In genomic region chr15:82783800-82784199, GRCm38 (mm10) we compare ENCODE assay signal across 29 mouse cellular contexts. TPM values are rescaled to one million over a fixed set of nuclear protein-coding genes. Genes with fewer than 3 reads are reported as not detected.
DNase-seq lines count a peak whose midpoint lies in the region; ATAC-seq and TF ChIP-seq lines count a peak whose summit lies in the region.
"Had no signal": no experiment of that assay in that cellular context is flagged by ENCODE, and none has a peak within 500 bp of the region (broad histone marks: within the 10 kb centered on the region; RNA-seq: fewer than 3 reads in every experiment).

No protein-coding gene starts in this region.

- no peaks in the 10 kb centered on the region for H3K9me3 ChIP-seq in kidney, postnatal 0 days (replicated peaks; ENCODE audit: low read length)
- no peaks in the 10 kb centered on the region for H3K9me3 ChIP-seq in lung, embryonic 14.5 days (ENCODE audit: low read depth, low read length)
- no peaks in the 10 kb centered on the region for H3K9me3 ChIP-seq in lung, embryonic 16.5 days (ENCODE audit: control insufficient read depth, low read length)
- H3K9me3 ChIP-seq: embryonic facial prominence, embryonic 10.5 days; embryonic facial prominence, embryonic 12.5 days; forebrain, embryonic 13.5 days; G1E had no signal

- H3K79me2 ChIP-seq in heart, adult 2 months (replicated peaks; ENCODE audit: control insufficient read depth, insufficient read depth, low read length) = no peaks in the 10 kb centered on the region

- no peaks in the 10 kb centered on the region for H3K36me3 ChIP-seq in heart, adult 2 months (ENCODE audit: control insufficient read depth, insufficient read depth, low read length)
- H3K36me3 ChIP-seq in kidney, postnatal 0 days (ENCODE audit: insufficient read depth, low read length) = no peaks in the 10 kb centered on the region
- no peaks in the 10 kb centered on the region for H3K36me3 ChIP-seq in lung, embryonic 14.5 days (ENCODE audit: insufficient read depth)
- H3K36me3 ChIP-seq in lung, embryonic 16.5 days (ENCODE audit: control insufficient read depth, insufficient read depth, low read length) = no peaks in the 10 kb centered on the region
- H3K36me3 ChIP-seq: embryonic facial prominence, embryonic 10.5 days; embryonic facial prominence, embryonic 12.5 days; G1E had no signal

- no peaks in the 10 kb centered on the region for H3K4me1 ChIP-seq in heart, adult 2 months (ENCODE audit: control insufficient read depth, insufficient read depth, low read length)
- H3K4me1 ChIP-seq in kidney, postnatal 0 days (replicated peaks; ENCODE audit: insufficient read depth, low read length) = no peaks in the 10 kb centered on the region
- no peaks in the 10 kb centered on the region for H3K4me1 ChIP-seq in lung, embryonic 14.5 days (ENCODE audit: insufficient read depth)
- H3K4me1 ChIP-seq in lung, adult 2 months (ENCODE audit: control insufficient read depth, insufficient read depth, low read length) = no peaks in the 10 kb centered on the region
- no peaks in the 10 kb centered on the region for H3K4me1 ChIP-seq in lung, embryonic 16.5 days (replicated peaks; ENCODE audit: control insufficient read depth, insufficient read depth, low read length)
- H3K4me1 ChIP-seq: embryonic facial prominence, embryonic 10.5 days; embryonic facial prominence, embryonic 12.5 days; forebrain, embryonic 13.5 days had no signal

- TF ChIP-seq POLR2A in heart, adult 2 months (IDR thresholded peaks at IDR 0.05; ENCODE audit: insufficient read depth, low read depth, low read length) = no peak
- TF ChIP-seq POLR2A in lung, adult 2 months (IDR thresholded peaks at IDR 0.05; ENCODE audit: borderline replicate concordance, extremely low read depth, low read depth, low read length) = no peak

- ATAC-seq in kidney, postnatal 0 days (replicated peaks; ENCODE audit: low FRiP score, low read depth) = 0 out of 2 replicates have a peak, but pooled peaks have one; percentile 33
- peak; percentile 44; the same call in 1 of the 2 replicates for ATAC-seq in lung, embryonic 14.5 days (ENCODE audit: insufficient read depth)
- ATAC-seq in lung, embryonic 16.5 days (ENCODE audit: low read depth) = peak; percentile 71
- ATAC-seq: activated CD4-positive, CD25-positive, alpha-beta regulatory T cell, adult 4 months; CD4-positive, CD25-positive, alpha-beta regulatory T cell, adult 4 months; forebrain, embryonic 13.5 days; Patski had no signal

- no peaks in the 10 kb centered on the region for H3K27me3 ChIP-seq in heart, adult 2 months (ENCODE audit: control insufficient read depth, insufficient read depth, low read length)
- H3K27me3 ChIP-seq in kidney, postnatal 0 days (ENCODE audit: insufficient read depth, low read length) = no peaks in the 10 kb centered on the region
- no peaks in the 10 kb centered on the region for H3K27me3 ChIP-seq in lung, embryonic 14.5 days (ENCODE audit: insufficient read depth, low read length)
- no peaks in the 10 kb centered on the region for H3K27me3 ChIP-seq in lung, embryonic 16.5 days (ENCODE audit: control insufficient read depth, insufficient read depth, low read depth, low read length)
- H3K27me3 ChIP-seq: embryonic facial prominence, embryonic 12.5 days; forebrain, embryonic 13.5 days; Patski had no signal

- no peak for TF ChIP-seq CTCF in heart, adult 2 months (IDR thresholded peaks at IDR 0.05)
- no peak for TF ChIP-seq CTCF in kidney, postnatal 0 days (IDR thresholded peaks at IDR 0.05; ENCODE audit: low read depth)
- no peak for TF ChIP-seq CTCF in lung, embryonic 14.5 days (IDR thresholded peaks at IDR 0.05; ENCODE audit: low read depth)
- no peak for TF ChIP-seq CTCF in lung, adult 2 months (IDR thresholded peaks at IDR 0.05; ENCODE audit: insufficient read depth, low read length)

- intact Hi-C loops in heart, adult 2 months (cut with DNase I) = loop anchor here (2.0 kb wide), 1 partner anchor 101 kb away; no protein-coding TSS in a partner anchor

- no peak overlapping the region for H3K4me2 ChIP-seq in kidney, postnatal 0 days (ENCODE audit: low read length)
- H3K4me2 ChIP-seq in lung, embryonic 14.5 days = no peak overlapping the region
- H3K4me2 ChIP-seq in lung, embryonic 16.5 days (ENCODE audit: low read depth, low read length) = no peak overlapping the region
- H3K4me2 ChIP-seq: embryonic facial prominence, embryonic 12.5 days; forebrain, embryonic 13.5 days had no signal

- 72% methylated on average over 1 of the region's 1 CpGs for WGBS in heart, adult 2 months
- 21% methylated on average over 1 of the region's 1 CpGs for WGBS in kidney, postnatal 0 days
- WGBS in lung, embryonic 14.5 days = 26% methylated on average over 1 of the region's 1 CpGs
- WGBS in lung, adult 2 months = 67% methylated on average over 1 of the region's 1 CpGs
- WGBS in lung, embryonic 16.5 days = 38% methylated on average over 1 of the region's 1 CpGs

- no peak overlapping the region for H3K27ac ChIP-seq in heart, adult 2 months
- no peak overlapping the region for H3K27ac ChIP-seq in kidney, postnatal 0 days
- no peak overlapping the region for H3K27ac ChIP-seq in lung, embryonic 14.5 days (ENCODE audit: low read depth)
- no peak overlapping the region for H3K27ac ChIP-seq in lung, embryonic 16.5 days (ENCODE audit: low read length)
- H3K27ac ChIP-seq: embryonic facial prominence, embryonic 10.5 days; embryonic facial prominence, embryonic 12.5 days; forebrain, embryonic 13.5 days had no signal

- no peak for TF ChIP-seq EP300 in heart, adult 2 months (IDR thresholded peaks at IDR 0.05; ENCODE audit: insufficient read depth, low read depth, low read length)

- DNase-seq in heart, adult 11 months = peak; percentile 13
- DNase-seq in heart, adult 2 months = no peak
- DNase-seq in kidney, postnatal 0 days (ENCODE audit: low spot score) = peak; percentile 15
- no peak for DNase-seq in kidney, adult 11 months
- DNase-seq in lung, embryonic 14.5 days = peak; percentile 58
- DNase-seq in lung, adult 2 months = no peak
- no peak for DNase-seq in lung, postnatal 25 days (ENCODE audit: low spot score)
- DNase-seq: adrenal gland, adult 8-10 months; adrenal gland, postnatal 14 days; adrenal gland, postnatal 36 days; B cell, adult 2 months; cerebellum, adult 11-12 months; cerebellum, adult 2 months; cerebellum, adult 9-10 months; cerebellum, postnatal 10 days; cerebellum, postnatal 25 days had no signal

- no peak overlapping the region for H3K4me3 ChIP-seq in heart, adult 2 months
- no peak overlapping the region for H3K4me3 ChIP-seq in kidney, postnatal 0 days (replicated peaks; ENCODE audit: low read depth, low read length)
- H3K4me3 ChIP-seq in lung, embryonic 14.5 days (ENCODE audit: low read depth, low read length) = no peak overlapping the region
- H3K4me3 ChIP-seq in lung, adult 2 months (replicated peaks; ENCODE audit: extremely low read depth, low read depth, low read length) = no peak overlapping the region
- no peak overlapping the region for H3K4me3 ChIP-seq in lung, embryonic 16.5 days (ENCODE audit: low read length)
- H3K4me3 ChIP-seq: embryonic facial prominence, embryonic 10.5 days; embryonic facial prominence, embryonic 12.5 days; forebrain, embryonic 13.5 days had no signal

- H3K9ac ChIP-seq in heart, adult 2 months (ENCODE audit: low read depth, low read length) = no peak overlapping the region
- H3K9ac ChIP-seq in kidney, postnatal 0 days (ENCODE audit: low read depth, low read length) = no peak overlapping the region
- H3K9ac ChIP-seq in lung, embryonic 14.5 days = no peak overlapping the region
- H3K9ac ChIP-seq in lung, embryonic 16.5 days (ENCODE audit: low read length) = no peak overlapping the region
- H3K9ac ChIP-seq: embryonic facial prominence, embryonic 12.5 days; forebrain, embryonic 13.5 days had no signal

RNA-seq across cellular contexts. Expression of gene Cyp2d26, which starts 10.3 kb away (rescaled TPM):
- not detected for total RNA-seq in heart, adult 2 months (2021)
- 1.3 TPM in 1 of 2 replicates, not detected in the other for polyA plus RNA-seq in heart, adult 2 months (2012; rRNA removed)
- 55.2 and 65.8 TPM in 2 replicates for polyA plus RNA-seq in kidney, postnatal 0 days (2015; fragmentation: Nextera tagmentation; extraction: Ambion mirVana)
- polyA plus RNA-seq in lung, embryonic 14.5 days (2014; fragmentation: Nextera tagmentation; extraction: Ambion mirVana) = not detected in 2 replicates
- 0.52 and 0.69 TPM in 2 replicates for polyA plus RNA-seq in lung, adult 2 months (2012; rRNA removed)
- 0.31 and 1.4 TPM in 2 replicates for polyA plus RNA-seq in lung, embryonic 16.5 days (2015; fragmentation: Nextera tagmentation; extraction: Ambion mirVana)
- total RNA-seq: CH12.LX had no signal
- polyA plus RNA-seq: embryonic facial prominence, embryonic 10.5 days; embryonic facial prominence, embryonic 12.5 days; embryonic facial prominence, embryonic 14.5 days; forebrain, embryonic 11.5 days; G1E; Patski had no signal

RNA-seq across cellular contexts. Expression of gene Cyp2d40, which starts 19.8 kb away (rescaled TPM):
- not detected for total RNA-seq in heart, adult 2 months (2021)
- polyA plus RNA-seq in heart, adult 2 months (2012; rRNA removed) = not detected in 2 replicates
- not detected in 2 replicates for polyA plus RNA-seq in kidney, postnatal 0 days (2015; fragmentation: Nextera tagmentation; extraction: Ambion mirVana)
- not detected in 2 replicates for polyA plus RNA-seq in lung, embryonic 14.5 days (2014; fragmentation: Nextera tagmentation; extraction: Ambion mirVana)
- 0.09 TPM in 1 of 2 replicates, not detected in the other for polyA plus RNA-seq in lung, adult 2 months (2012; rRNA removed)
- not detected in 2 replicates for polyA plus RNA-seq in lung, embryonic 16.5 days (2015; fragmentation: Nextera tagmentation; extraction: Ambion mirVana)
- total RNA-seq: adrenal gland, adult 18-20 months; adrenal gland, adult 8-10 months; adrenal gland, postnatal 36 days; CH12.LX; G1E had no signal
- polyA plus RNA-seq: activated CD4-positive, CD25-positive, alpha-beta regulatory T cell, adult 4 months; CD4-positive, CD25-positive, alpha-beta regulatory T cell, adult 4 months; cerebellum, adult 2 months; cortical plate, adult 2 months; embryonic facial prominence, embryonic 10.5 days; embryonic facial prominence, embryonic 12.5 days; embryonic facial prominence, embryonic 14.5 days; forebrain, embryonic 11.5 days; forebrain, embryonic 13.5 days; G1E; Patski had no signal

Comparison
In these comparisons a context has a peak if more than half of its experiments do, and no peak if none do; other contexts are left out.
1. DNase-seq: peak in heart, adult 11 months (single experiment), kidney, postnatal 0 days (single experiment) and lung, embryonic 14.5 days (single experiment); none in heart, adult 2 months (0 of 2), kidney, adult 11 months (single experiment), lung, adult 2 months (single experiment) and lung, postnatal 25 days (single experiment).
2. RNA of gene Cyp2d26, which starts 10.3 kb away (polyA plus RNA-seq): 55.2 to 65.8 TPM in kidney, postnatal 0 days; 0.52 to 0.69 TPM in lung, adult 2 months, 0.31 to 1.4 TPM in lung, embryonic 16.5 days, 1.3 TPM in heart, adult 2 months and not detected in lung, embryonic 14.5 days; every median in the first group is over 10 times any median in the second.
3. Peak in every context shown above with its lines, with median percentiles within 50 percentile points of each other: ATAC-seq.